ENCODE assay signal across 8 mouse cellular contexts in genomic region chr11:77348142-77348741, GRCm38 (mm10).
DNase-seq lines count a peak whose midpoint lies in the region; ATAC-seq and TF ChIP-seq lines count a peak whose summit lies in the region.

No protein-coding gene starts in this region.

- peak overlapping the region; percentile 39; the same call in 1 of the 2 replicates for H3K27ac ChIP-seq in embryonic facial prominence, embryonic 13.5 days
- H3K27ac ChIP-seq in heart, adult 2 months, result peak overlapping the region; percentile 95
- H3K27ac ChIP-seq in kidney, adult 2 months (ENCODE audit: insufficient read depth, low read depth, low read length), result peak overlapping the region; percentile 13; the same call in 1 of the 2 replicates
- no peak overlapping the region; the same call in 1 of the 2 replicates for H3K27ac ChIP-seq in limb, embryonic 13.5 days
- H3K27ac ChIP-seq in midbrain, embryonic 15.5 days, result no peak overlapping the region

- H3K27me3 ChIP-seq in embryonic facial prominence, embryonic 13.5 days, result peaks cover 4% of the 10 kb centered on the region; the same call in 1 of the 2 replicates
- no peaks in the 10 kb centered on the region for H3K27me3 ChIP-seq in heart, adult 2 months (ENCODE audit: control insufficient read depth, insufficient read depth, low read length)
- H3K27me3 ChIP-seq in kidney, adult 2 months (replicated peaks; ENCODE audit: control insufficient read depth, insufficient read depth, low read length), result no peaks in the 10 kb centered on the region
- H3K27me3 ChIP-seq in limb, embryonic 13.5 days, result no peaks in the 10 kb centered on the region
- no peaks in the 10 kb centered on the region for H3K27me3 ChIP-seq in midbrain, embryonic 15.5 days (replicated peaks)

- no peaks in the 10 kb centered on the region for H3K36me3 ChIP-seq in embryonic facial prominence, embryonic 13.5 days
- peaks cover 14% of the 10 kb centered on the region for H3K36me3 ChIP-seq in heart, adult 2 months (ENCODE audit: control insufficient read depth, insufficient read depth, low read length)
- no peaks in the 10 kb centered on the region for H3K36me3 ChIP-seq in kidney, adult 2 months (ENCODE audit: control insufficient read depth, insufficient read depth, low read length)
- no peaks in the 10 kb centered on the region for H3K36me3 ChIP-seq in limb, embryonic 13.5 days
- H3K36me3 ChIP-seq in midbrain, embryonic 15.5 days (replicated peaks), result no peaks in the 10 kb centered on the region

- TF ChIP-seq POLR2A in heart, adult 2 months (IDR thresholded peaks at IDR 0.05; ENCODE audit: insufficient read depth, low read depth, low read length), result peak; percentile 83
- TF ChIP-seq POLR2A in kidney, adult 2 months (IDR thresholded peaks at IDR 0.05; ENCODE audit: low read depth, low read length), result no peak

- peak; percentile 89 for ATAC-seq in embryonic facial prominence, embryonic 13.5 days (ENCODE audit: insufficient number of reproducible peaks, insufficient read depth, low FRiP score, low TSS enrichment, low read depth)
- peak; percentile 95 for ATAC-seq in limb, embryonic 13.5 days (ENCODE audit: low FRiP score, low read depth)
- peak; percentile 93 for ATAC-seq in midbrain, embryonic 15.5 days (replicated peaks)

- H3K4me2 ChIP-seq in embryonic facial prominence, embryonic 13.5 days, result peak overlapping the region; percentile 78
- peak overlapping the region; percentile 84 for H3K4me2 ChIP-seq in limb, embryonic 13.5 days (replicated peaks)
- H3K4me2 ChIP-seq in midbrain, embryonic 15.5 days, result peak overlapping the region; percentile 99

- TF ChIP-seq EP300 in heart, adult 2 months (IDR thresholded peaks at IDR 0.05; ENCODE audit: insufficient read depth, low read depth, low read length), result no peak

- DNase-seq in 3T3-L1 (ENCODE audit: low read depth, low spot score), result peak; percentile 69
- peak; percentile 81 to 92 for DNase-seq in adrenal gland, postnatal 4 days (ENCODE audit: low spot score in 2 of 2)
- DNase-seq in heart, adult 2 months, result peak; percentile 96 to 99
- peak; percentile 93 for DNase-seq in kidney, adult 2 months
- peak; percentile 90 to 98 for DNase-seq in spleen, adult 18-20 months

- H3K9me3 ChIP-seq in embryonic facial prominence, embryonic 13.5 days, result no peaks in the 10 kb centered on the region
- no peaks in the 10 kb centered on the region for H3K9me3 ChIP-seq in limb, embryonic 13.5 days
- H3K9me3 ChIP-seq in midbrain, embryonic 15.5 days, result no peaks in the 10 kb centered on the region

- 0 out of 2 replicates have a peak, but pooled peaks cover 6% of the 10 kb centered on the region for H3K4me1 ChIP-seq in embryonic facial prominence, embryonic 13.5 days
- H3K4me1 ChIP-seq in heart, adult 2 months (ENCODE audit: control insufficient read depth, insufficient read depth, low read length), result peaks cover 7% of the 10 kb centered on the region
- no peaks in the 10 kb centered on the region; the same call in 1 of the 2 replicates for H3K4me1 ChIP-seq in kidney, adult 2 months (ENCODE audit: control insufficient read depth, insufficient read depth, low read length)
- H3K4me1 ChIP-seq in limb, embryonic 13.5 days, result peaks cover 9% of the 10 kb centered on the region; the same call in 1 of the 2 replicates
- H3K4me1 ChIP-seq in midbrain, embryonic 15.5 days, result peaks cover 12% of the 10 kb centered on the region

- H3K79me2 ChIP-seq in heart, adult 2 months (replicated peaks; ENCODE audit: control insufficient read depth, insufficient read depth, low read length), result no peaks in the 10 kb centered on the region; the same call in 1 of the 2 replicates

- peak overlapping the region; percentile 73 for H3K9ac ChIP-seq in embryonic facial prominence, embryonic 13.5 days
- H3K9ac ChIP-seq in heart, adult 2 months (ENCODE audit: low read depth, low read length), result peak overlapping the region; percentile 88
- peak overlapping the region; percentile 71 for H3K9ac ChIP-seq in limb, embryonic 13.5 days
- peak overlapping the region; percentile 42 for H3K9ac ChIP-seq in midbrain, embryonic 15.5 days

- peak overlapping the region; percentile 67 for H3K4me3 ChIP-seq in embryonic facial prominence, embryonic 13.5 days
- peak overlapping the region; percentile 79 for H3K4me3 ChIP-seq in heart, adult 2 months
- H3K4me3 ChIP-seq in kidney, adult 2 months (ENCODE audit: insufficient read depth, low read depth, low read length), result peak overlapping the region; percentile 87
- H3K4me3 ChIP-seq in limb, embryonic 13.5 days, result peak overlapping the region; percentile 63
- peak overlapping the region; percentile 59 for H3K4me3 ChIP-seq in midbrain, embryonic 15.5 days

- intact Hi-C loops in heart, adult 2 months (cut with DNase I), result loop anchor here (2.0 kb wide), 2 partner anchors 39 to 99 kb away; no protein-coding TSS in a partner anchor

- under 1% methylated on average over 54 of the region's 54 CpGs for WGBS in embryonic facial prominence, embryonic 13.5 days
- WGBS in heart, adult 2 months, result under 1% methylated on average over 54 of the region's 54 CpGs
- WGBS in kidney, adult 2 months, result 1% methylated on average over 54 of the region's 54 CpGs
- WGBS in limb, embryonic 13.5 days, result under 1% methylated on average over 54 of the region's 54 CpGs
- under 1% methylated on average over 53 of the region's 54 CpGs for WGBS in midbrain, embryonic 15.5 days

- no peak for TF ChIP-seq CTCF in heart, adult 2 months (IDR thresholded peaks at IDR 0.05)
- TF ChIP-seq CTCF in kidney, adult 2 months (conservative IDR thresholded peaks at IDR 0.05; ENCODE audit: insufficient read depth, insufficient read length, low read depth, low read length), result no peak

Comparison
In these comparisons a context has a peak if more than half of its experiments do, and no peak if none do; other contexts are left out.
1. H3K27ac ChIP-seq: peak in embryonic facial prominence, embryonic 13.5 days (single experiment), heart, adult 2 months (single experiment) and kidney, adult 2 months (single experiment); none in limb, embryonic 13.5 days (single experiment) and midbrain, embryonic 15.5 days (single experiment).
2. Peak in every context shown above with its lines, with median percentiles within 50 percentile points of each other: DNase-seq, ATAC-seq, H3K4me2 ChIP-seq, H3K4me3 ChIP-seq and H3K9ac ChIP-seq.